Mouse (Mus musculus) kidney, embryonic 16.5 days (tissue): ENCODE measurements around the gene Bsx. TPM values are rescaled to one million over a fixed set of nuclear protein-coding genes. Genes with fewer than 3 reads are reported as not detected.

ENCODE experiments used
- ATAC-seq: fragments of 200-750 bp; cut with Nextera tagmentation; 2 replicates; pipeline ENCODE4 v1.8.0; 2017; ENCODE audit warnings: moderate TSS enrichment; ENCODE audit not compliant: low FRiP score, low TSS enrichment
- H3K27ac ChIP-seq: fragments of 300-500 bp; sonication (generic); 2 replicates; pipeline ENCODE4 v1.5.1; 2014; ENCODE audit warnings: low read length
- H3K27me3 ChIP-seq: fragments of 300-500 bp; sonication (generic); 2 replicates; pipeline ENCODE4 v1.6.1; 2014; ENCODE audit warnings: low read length, control low read depth, mixed read lengths; ENCODE audit not compliant: insufficient read depth
- H3K36me3 ChIP-seq: fragments of 300-500 bp; sonication (generic); 2 replicates; pipeline ENCODE4 v1.6.1; 2014; ENCODE audit warnings: low read length, control low read depth, mixed read lengths; ENCODE audit not compliant: insufficient read depth
- H3K4me1 ChIP-seq: fragments of 300-500 bp; sonication (generic); 2 replicates; pipeline ENCODE4 v1.6.1; 2014; ENCODE audit warnings: low read length, control low read depth, mixed read lengths; ENCODE audit not compliant: insufficient read depth
- H3K4me2 ChIP-seq: fragments of 300-500 bp; sonication (generic); replicated peaks from 2 replicates; pipeline ENCODE4 v1.6.1; 2014; ENCODE audit warnings: low read depth, low read length
- H3K4me3 ChIP-seq: fragments of 300-500 bp; sonication (generic); 2 replicates; pipeline ENCODE4 v1.5.1; 2014; ENCODE audit warnings: mild to moderate bottlenecking, low read length
- H3K9ac ChIP-seq: fragments of 300-500 bp; sonication (generic); replicated peaks from 2 replicates; pipeline ENCODE4 v1.6.1; 2014; ENCODE audit warnings: low read length
- H3K9me3 ChIP-seq: fragments of 300-500 bp; sonication (generic); 2 replicates; pipeline ENCODE4 v1.6.1; 2016; ENCODE audit warnings: low read length, control low read depth
- WGBS: fragments of 180-500 bp; shearing (Covaris S2); extraction: QIAGEN DNeasy Blood & Tissue Kit; methylation state at CpG from one replicate; pipeline ENCODE4 v1.1.7; 2014; 5-methylcytosine and 5-hydroxymethylcytosine counted together
- polyA plus RNA-seq: library from polyadenylated mRNA; unstranded; fragments of >200 nt; fragmentation: Nextera tagmentation; extraction: Ambion mirVana; gene quantifications from 2 replicates; pipeline ENCODE4 v1.2.1, GENCODE M21; 2015

Bsx gene
- polyA plus RNA-seq, 1 experiment from 2014 or later: not detected

DNA sequence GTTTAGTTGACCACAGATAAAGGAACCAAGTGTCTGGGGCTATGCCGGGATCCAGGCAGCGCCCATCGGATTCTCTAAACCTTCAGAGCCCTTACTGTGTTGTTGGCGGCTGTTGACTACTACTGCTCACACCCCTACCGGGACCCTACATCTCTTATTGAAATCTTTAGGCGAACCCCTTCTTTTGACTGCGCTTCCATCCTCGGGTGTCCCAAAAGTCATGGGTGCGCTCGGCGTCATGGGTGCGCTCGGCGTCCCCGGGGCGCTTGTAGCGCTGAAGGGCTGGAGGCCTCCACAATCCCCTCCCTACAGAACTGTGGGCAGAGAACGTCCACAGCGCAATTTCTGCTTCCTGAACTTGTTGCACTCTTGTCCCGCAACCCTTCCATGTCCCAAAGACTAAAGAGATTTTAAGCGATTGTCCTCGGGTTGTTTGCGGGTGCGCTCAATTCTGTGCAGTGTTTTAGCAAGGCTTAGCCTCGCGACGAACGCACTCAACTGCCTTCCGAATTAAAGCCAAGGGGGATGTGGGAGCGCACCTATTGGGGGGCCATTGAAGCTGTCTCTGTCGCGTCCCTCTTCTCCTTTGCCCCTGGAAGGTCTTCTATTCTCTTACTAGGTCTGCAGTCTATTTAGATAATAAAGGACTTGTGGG, 4.5 kb downstream of the Bsx start:
- Histone ChIP-seq H3K27me3 (peaks cover 97% of the 10 kb centered on the region), H3K4me3 (no peak overlapping the region), H3K36me3 (no peaks in the 10 kb centered on the region), H3K4me1 (peaks cover 8% of the 10 kb centered on the region), H3K9ac (no peak overlapping the region), H3K27ac (no peak overlapping the region), H3K4me2 (no peak overlapping the region), H3K9me3 (no peaks in the 10 kb centered on the region)
- WGBS: under 1% methylated on average over 32 of the region's 32 CpGs
- no peak for ATAC-seq

DNA sequence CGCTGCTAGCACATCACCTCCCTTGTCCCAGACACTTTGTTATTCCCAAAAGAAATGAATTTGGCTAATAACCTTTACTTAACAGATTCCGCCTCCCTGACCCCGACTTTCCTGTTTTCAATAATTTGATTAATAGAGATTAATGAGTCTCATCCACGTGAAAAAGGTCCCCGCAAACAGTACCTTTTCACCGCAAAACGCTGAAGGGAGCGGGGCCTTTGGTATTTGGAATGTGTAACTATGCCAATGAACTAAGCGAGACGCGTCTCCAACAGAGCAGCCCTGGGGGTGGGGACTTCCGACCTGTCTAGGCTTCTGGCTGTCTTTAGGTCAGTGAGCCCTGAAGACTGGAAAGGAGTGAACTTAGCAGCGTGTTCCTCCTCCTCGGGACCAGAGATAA, 5.1 kb downstream of the Bsx start:
- H3K9me3 ChIP-seq: no peaks in the 10 kb centered on the region
- ATAC-seq: no peak
- peaks cover 97% of the 10 kb centered on the region for H3K27me3 ChIP-seq
- H3K27ac ChIP-seq: no peak overlapping the region
- 2% methylated on average over 14 of the region's 14 CpGs for WGBS
- no peak overlapping the region for H3K4me2 ChIP-seq
- H3K36me3 ChIP-seq: no peaks in the 10 kb centered on the region
- H3K4me3 ChIP-seq: no peak overlapping the region
- no peak overlapping the region for H3K9ac ChIP-seq
- peaks cover 5% of the 10 kb centered on the region for H3K4me1 ChIP-seq

DNA sequence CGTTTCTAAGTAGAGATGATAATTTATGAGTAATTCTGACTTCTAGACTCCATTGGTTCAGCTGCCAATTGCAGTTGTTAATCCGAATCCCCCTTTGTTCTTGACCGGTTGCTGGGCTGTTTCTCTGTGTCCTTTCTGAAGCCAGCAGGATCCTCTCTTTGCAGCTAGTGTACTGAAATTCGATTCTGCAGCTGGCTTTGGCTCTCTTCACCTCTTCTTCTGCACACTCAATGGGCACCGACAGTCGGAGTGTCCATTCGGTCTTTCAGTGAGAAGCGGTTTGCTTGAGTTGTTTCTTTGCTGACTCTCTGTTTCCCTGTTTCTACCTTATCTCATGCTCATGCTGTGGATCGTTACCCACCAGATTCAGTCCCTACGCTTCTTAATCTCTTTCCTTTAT, 11.7 kb downstream of the Bsx start:
- 26% methylated on average over 10 of the region's 10 CpGs for WGBS
- no peaks in the 10 kb centered on the region for H3K4me1 ChIP-seq
- H3K4me2 ChIP-seq: no peak overlapping the region
- peaks cover 87% of the 10 kb centered on the region for H3K27me3 ChIP-seq
- H3K4me3 ChIP-seq: no peak overlapping the region
- no peaks in the 10 kb centered on the region for H3K36me3 ChIP-seq
- H3K9ac ChIP-seq: no peak overlapping the region
- no peaks in the 10 kb centered on the region for H3K9me3 ChIP-seq
- H3K27ac ChIP-seq: no peak overlapping the region
- no peak for ATAC-seq

DNA sequence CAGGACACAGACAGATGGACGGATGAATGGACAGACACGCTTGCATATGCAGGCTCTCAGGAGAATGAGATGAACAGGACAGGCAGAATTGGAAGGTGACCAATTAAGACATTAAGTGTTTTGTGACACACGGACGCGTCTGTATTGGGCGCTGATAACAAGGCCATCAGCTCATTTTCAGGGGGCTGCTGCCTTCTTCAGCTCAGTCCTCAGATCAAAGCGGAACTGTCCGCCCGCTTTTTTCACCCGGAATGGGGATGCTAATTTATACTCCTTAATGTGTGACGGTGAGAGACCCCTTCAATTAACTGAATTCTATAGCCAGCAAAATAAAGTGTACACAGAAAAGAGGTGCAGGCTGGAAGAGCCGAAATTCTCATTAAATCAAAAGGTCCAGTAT, 15.5 kb downstream of the Bsx start:
- no peak for ATAC-seq

DNA sequence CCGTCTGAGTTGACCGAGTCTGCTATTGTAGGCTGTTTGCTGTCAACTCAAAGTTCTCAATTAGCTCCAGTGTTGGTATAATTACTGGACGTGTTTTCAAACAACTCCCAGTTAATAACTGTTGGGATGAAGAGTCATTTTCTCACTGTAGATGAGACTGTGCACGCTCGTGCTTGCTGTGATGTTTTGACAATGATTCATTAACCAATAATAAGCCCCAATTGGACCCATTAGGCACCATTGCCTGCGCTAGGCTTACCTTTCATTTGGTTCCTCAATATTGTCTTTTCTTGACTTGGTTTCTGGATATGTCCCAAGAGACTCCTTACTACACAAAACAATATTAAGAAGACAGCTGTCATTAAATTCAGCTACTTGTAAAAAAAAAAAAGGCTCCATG, 18.5 kb downstream of the Bsx start:
- Histone ChIP-seq H3K9ac (no peak overlapping the region), H3K9me3 (no peaks in the 10 kb centered on the region), H3K36me3 (no peaks in the 10 kb centered on the region), H3K27me3 (peaks cover 31% of the 10 kb centered on the region), H3K4me1 (no peaks in the 10 kb centered on the region), H3K27ac (no peak overlapping the region), H3K4me2 (no peak overlapping the region), H3K4me3 (no peak overlapping the region)
- 69% methylated on average over 6 of the region's 6 CpGs for WGBS
- no peak for ATAC-seq

More for the DNA sequence above, 15.5 kb downstream of the Bsx start:
- Histone ChIP-seq H3K36me3 (no peaks in the 10 kb centered on the region), H3K27me3 (peaks cover 58% of the 10 kb centered on the region), H3K4me2 (no peak overlapping the region), H3K9me3 (no peaks in the 10 kb centered on the region), H3K4me3 (no peak overlapping the region), H3K9ac (no peak overlapping the region), H3K4me1 (no peaks in the 10 kb centered on the region), H3K27ac (no peak overlapping the region)
- WGBS: 17% methylated on average over 12 of the region's 12 CpGs

DNA sequence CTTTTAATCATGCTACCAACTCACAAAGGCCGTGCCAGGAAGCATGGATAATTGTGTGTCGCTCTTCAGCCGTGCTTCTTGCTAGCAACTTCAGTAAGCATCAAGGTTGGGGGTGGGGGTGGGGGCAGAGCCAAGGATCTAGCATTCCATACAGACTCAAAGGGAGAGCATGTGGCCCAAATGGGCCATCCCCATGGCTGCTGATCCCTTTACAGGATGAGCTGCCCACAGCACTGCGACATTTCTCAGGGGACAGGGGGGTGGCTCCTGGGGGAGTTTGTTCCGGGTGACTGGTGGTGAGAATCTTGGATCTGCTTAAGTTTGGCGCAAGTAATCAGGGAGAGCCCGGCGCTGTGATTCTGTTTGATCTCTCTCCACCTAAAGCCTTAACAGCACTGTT, 33.5 kb downstream of the Bsx start:
- Histone ChIP-seq H3K9me3 (no peaks in the 10 kb centered on the region), H3K4me1 (0 out of 2 replicates have a peak, but pooled peaks cover 3% of the 10 kb centered on the region), H3K4me3 (no peak overlapping the region), H3K36me3 (no peaks in the 10 kb centered on the region), H3K9ac (no peak overlapping the region), H3K27me3 (no peaks in the 10 kb centered on the region), H3K27ac (no peak overlapping the region), H3K4me2 (no peak overlapping the region)
- 0 out of 2 replicates have a peak, but pooled peaks have one; percentile 65 for ATAC-seq
- 20% methylated on average over 8 of the region's 8 CpGs for WGBS

DNA sequence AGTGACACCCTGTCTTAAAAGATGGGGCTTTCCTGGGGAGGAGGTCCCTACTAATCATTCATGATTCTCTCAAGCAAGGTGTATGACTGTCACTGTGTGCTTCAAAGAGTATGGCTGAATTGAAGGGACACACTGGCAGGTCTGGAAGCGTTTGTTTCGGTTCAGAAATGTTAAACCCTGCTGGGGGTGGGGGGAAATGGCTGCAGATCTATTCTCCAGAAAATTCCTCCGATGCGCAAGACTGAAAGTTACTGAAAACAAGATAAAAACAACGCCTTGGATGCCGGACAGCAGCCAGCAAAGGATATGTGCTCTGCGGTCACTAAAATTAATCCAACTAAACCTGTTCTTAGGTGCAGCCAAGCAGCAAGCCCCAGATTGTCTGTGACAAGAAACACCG, 34.5 kb downstream of the Bsx start:
- Histone ChIP-seq H3K9ac (no peak overlapping the region), H3K27ac (no peak overlapping the region), H3K4me1 (0 out of 2 replicates have a peak, but pooled peaks cover 3% of the 10 kb centered on the region), H3K4me2 (no peak overlapping the region), H3K4me3 (no peak overlapping the region), H3K36me3 (no peaks in the 10 kb centered on the region), H3K27me3 (no peaks in the 10 kb centered on the region), H3K9me3 (no peaks in the 10 kb centered on the region)
- no peak for ATAC-seq
- WGBS: 56% methylated on average over 8 of the region's 8 CpGs

DNA sequence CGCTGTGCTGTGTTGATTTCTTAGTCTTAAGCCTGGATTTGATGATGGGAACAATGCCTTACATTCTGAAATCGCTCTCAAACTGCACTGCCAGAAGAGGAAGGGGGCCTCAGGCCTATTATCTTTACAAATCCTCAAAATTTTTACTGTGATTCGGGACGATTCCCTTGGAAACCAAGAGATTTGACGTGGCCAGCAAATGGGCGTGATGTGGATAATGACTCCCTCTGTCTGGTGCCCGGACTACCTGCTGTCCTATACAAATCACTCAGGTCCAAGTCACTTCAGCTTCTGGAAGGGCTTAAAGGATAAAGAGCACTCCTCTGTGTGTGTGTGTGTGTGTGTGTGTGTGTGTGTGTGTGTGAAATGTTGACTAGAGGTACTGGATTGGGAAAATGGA, 35.0 kb downstream of the Bsx start:
- Histone ChIP-seq H3K4me3 (no peak overlapping the region), H3K9ac (no peak overlapping the region), H3K27ac (no peak overlapping the region), H3K27me3 (no peaks in the 10 kb centered on the region), H3K9me3 (no peaks in the 10 kb centered on the region), H3K36me3 (no peaks in the 10 kb centered on the region), H3K4me1 (0 out of 2 replicates have a peak, but pooled peaks cover 3% of the 10 kb centered on the region), H3K4me2 (no peak overlapping the region)
- no peak for ATAC-seq
- WGBS: 68% methylated on average over 7 of the region's 7 CpGs

DNA sequence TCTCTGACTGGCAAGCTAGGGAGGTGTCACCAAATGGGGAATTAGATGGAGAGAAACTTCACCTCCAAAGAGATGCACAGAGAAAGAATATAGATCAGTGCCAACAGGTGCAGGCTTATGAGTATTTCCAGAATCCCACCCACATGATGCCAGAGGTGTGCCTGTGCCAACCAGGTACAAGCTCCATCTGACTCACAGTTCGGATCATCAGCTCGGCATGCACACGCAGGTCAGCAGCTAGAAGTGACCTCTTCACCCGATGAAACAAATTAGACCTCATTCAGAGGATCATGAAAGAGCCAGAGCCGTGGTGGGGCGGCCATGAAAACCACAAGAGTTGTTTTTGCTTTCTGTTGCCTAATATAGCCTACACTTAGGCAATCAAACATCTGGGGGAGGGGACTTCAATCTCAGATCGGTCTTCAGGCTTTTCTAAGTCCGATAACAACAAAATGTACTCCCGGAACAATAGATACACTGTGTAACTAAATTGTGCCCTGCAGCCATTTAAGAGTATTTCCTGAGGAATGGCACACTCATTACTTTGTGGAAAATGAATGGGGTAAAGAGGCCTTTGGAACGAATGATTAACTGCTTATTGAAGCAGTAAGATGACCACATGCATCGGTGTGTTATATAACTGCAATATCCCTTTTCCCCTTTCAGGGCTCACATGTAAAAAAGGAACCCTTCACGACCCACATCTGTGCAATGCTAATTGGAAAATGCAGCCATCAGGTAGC, 44.1 kb downstream of the Bsx start:
- WGBS: 33% methylated on average over 12 of the region's 12 CpGs
- H3K27ac ChIP-seq: peak overlapping the region; percentile 20; the same call in 1 of the 2 replicates
- H3K9ac ChIP-seq: no peak overlapping the region
- peaks cover 3% of the 10 kb centered on the region; the same call in 1 of the 2 replicates for H3K27me3 ChIP-seq
- H3K4me3 ChIP-seq: no peak overlapping the region
- no peaks in the 10 kb centered on the region for H3K9me3 ChIP-seq
- H3K4me1 ChIP-seq: 0 out of 2 replicates have a peak, but pooled peaks cover 3% of the 10 kb centered on the region
- no peaks in the 10 kb centered on the region for H3K36me3 ChIP-seq
- ATAC-seq: peak; percentile 51; the same call in 1 of the 2 replicates
- 0 out of 2 replicates have a peak overlapping the region, but pooled peaks have one; percentile 13 for H3K4me2 ChIP-seq
